Mouse (Mus musculus): ENCODE measurements around the gene Spata1. TPM values are rescaled to one million over a fixed set of nuclear protein-coding genes. Genes with fewer than 3 reads are reported as not detected.

The Spata1 gene
- polyA plus RNA-seq, 1 experiment from 2014 or later, result 5.6 TPM

DNA sequence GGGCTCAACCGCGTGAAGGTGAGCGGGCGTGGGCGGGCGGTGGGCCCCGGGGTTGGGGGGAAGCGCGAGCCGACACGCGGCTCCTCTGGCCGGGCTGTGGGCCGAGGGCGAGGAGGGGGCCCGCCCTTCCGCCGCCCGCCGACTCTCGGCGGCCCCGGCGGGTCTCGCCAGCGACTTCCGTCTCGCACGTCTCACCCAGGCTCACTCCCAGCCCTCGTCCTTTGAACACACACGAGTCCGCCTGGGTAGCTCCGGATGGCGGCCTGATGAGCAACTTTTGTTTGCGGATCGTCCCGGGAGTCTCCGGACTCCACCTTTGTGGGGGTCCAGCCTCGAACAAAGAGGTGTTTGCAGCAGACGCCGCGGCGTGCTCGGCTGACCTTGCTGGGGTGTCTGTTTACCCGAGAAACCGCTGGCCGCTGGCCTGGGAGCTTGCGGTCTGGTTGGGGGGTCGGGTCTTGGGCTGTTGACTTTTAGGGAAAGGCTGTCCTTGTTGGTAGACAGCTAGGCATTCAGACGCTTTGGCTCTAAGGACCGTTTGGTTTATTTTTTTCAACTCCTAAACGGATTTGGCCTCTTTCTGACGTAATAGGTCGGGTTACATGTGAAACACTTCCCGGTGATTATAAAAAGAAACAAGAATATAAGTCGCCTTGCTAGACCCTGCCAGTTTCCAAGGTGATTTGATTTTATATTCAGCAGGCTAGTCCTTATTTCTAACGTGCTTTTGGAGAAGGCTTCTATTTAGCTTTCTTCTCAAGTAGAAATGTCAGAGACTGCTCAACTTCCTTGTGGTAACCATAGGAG, 653 bp upstream of the Spata1 start:
- H3K27ac ChIP-seq (replicated peaks), result peak overlapping the region; percentile 80
- peaks cover 11% of the 10 kb centered on the region for H3K4me1 ChIP-seq
- peak overlapping the region; percentile 66 for H3K9ac ChIP-seq (replicated peaks)
- no peaks in the 10 kb centered on the region for H3K9me3 ChIP-seq (replicated peaks)
- peaks cover 11% of the 10 kb centered on the region for H3K36me3 ChIP-seq
- peak overlapping the region; percentile 67 for H3K4me3 ChIP-seq (replicated peaks)
- ATAC-seq (ENCODE audit: low FRiP score), result peak; percentile 80
- 1% methylated on average over 47 of the region's 57 CpGs for WGBS
- no peaks in the 10 kb centered on the region for H3K27me3 ChIP-seq (replicated peaks)
- H3K4me2 ChIP-seq, result peak overlapping the region; percentile 71

DNA sequence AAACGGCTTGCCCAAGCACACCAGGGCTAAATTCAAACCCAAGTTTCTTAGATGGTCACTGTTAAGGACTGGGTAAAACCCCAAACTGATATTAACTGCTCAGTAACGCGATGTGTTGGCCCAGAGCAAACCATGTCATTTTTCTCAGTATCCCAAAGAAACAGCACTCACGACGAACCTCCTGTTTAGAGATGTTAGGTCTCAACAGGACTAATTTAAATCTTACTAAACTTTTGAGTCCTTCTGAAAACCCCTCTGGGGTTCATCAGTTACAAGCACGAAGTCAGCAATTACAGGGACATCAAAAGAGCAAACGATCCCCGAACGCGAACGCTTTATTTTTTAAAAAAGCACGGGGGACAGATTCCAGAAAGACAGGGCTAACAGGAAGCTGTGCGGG, 564 bp downstream of the Spata1 start:
- H3K27ac ChIP-seq (replicated peaks), result peak overlapping the region; percentile 73
- WGBS, result 4% methylated on average over 13 of the region's 13 CpGs
- no peak for ATAC-seq (ENCODE audit: low FRiP score)

DNA sequence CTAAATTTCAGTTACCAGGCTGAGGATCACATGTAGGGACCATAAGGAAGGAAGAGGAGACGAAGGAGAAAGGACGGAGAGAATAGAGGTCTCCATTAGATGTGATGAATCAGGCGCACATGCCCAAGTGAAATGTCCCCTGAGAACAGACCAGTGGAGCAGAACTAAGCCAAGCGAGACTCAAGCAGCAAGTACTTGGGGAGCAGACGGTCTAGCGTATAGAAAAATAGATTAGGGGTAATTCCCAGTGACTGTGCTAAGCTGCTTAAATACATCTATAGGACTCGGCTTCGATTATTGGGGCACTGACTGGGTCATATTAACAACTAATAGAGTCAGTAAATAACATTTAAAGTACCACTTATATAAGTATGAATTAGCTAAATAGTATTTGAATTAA, 4.6 kb downstream of the Spata1 start:
- Histone ChIP-seq H3K4me3 (replicated peaks) (no peak overlapping the region), H3K4me2 (no peak overlapping the region), H3K9ac (replicated peaks) (no peak overlapping the region), H3K27ac (replicated peaks) (no peak overlapping the region), H3K4me1 (no peaks in the 10 kb centered on the region), H3K27me3 (replicated peaks) (no peaks in the 10 kb centered on the region), H3K9me3 (replicated peaks) (no peaks in the 10 kb centered on the region), H3K36me3 (no peaks in the 10 kb centered on the region)
- 63% methylated on average over 8 of the region's 8 CpGs for WGBS
- ATAC-seq (ENCODE audit: low FRiP score), result no peak

More for the DNA sequence above, 564 bp downstream of the Spata1 start:
- Histone ChIP-seq H3K27me3 (replicated peaks) (no peaks in the 10 kb centered on the region), H3K9me3 (replicated peaks) (no peaks in the 10 kb centered on the region), H3K4me1 (peaks cover 11% of the 10 kb centered on the region), H3K9ac (replicated peaks) (peak overlapping the region; percentile 66), H3K4me3 (replicated peaks) (peak overlapping the region; percentile 67), H3K4me2 (peak overlapping the region; percentile 71), H3K36me3 (peaks cover 7% of the 10 kb centered on the region)

DNA sequence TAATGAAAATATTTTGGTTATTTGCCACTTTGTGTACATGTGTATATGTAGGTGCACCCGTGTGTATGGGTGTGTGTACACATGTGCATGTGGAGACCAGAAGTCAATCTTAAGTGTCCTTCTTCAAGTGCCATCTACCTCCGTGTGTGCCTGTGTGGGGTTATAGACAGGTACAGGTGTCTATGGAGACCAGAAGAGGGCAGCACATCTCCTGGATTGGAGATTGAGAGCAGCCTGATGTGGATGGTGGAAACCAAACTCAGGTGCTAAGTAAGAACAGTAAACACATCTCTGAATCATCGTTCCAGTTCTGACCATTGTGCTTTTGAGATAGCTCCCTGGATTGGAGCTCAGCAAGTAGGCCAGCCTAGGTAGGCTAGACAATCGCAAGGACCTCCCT, 13.1 kb downstream of the Spata1 start:
- ATAC-seq (ENCODE audit: low FRiP score), result no peak
- Histone ChIP-seq H3K4me2 (no peak overlapping the region), H3K4me3 (replicated peaks) (no peak overlapping the region), H3K36me3 (no peaks in the 10 kb centered on the region), H3K4me1 (no peaks in the 10 kb centered on the region), H3K27me3 (replicated peaks) (no peaks in the 10 kb centered on the region), H3K9ac (replicated peaks) (no peak overlapping the region), H3K27ac (replicated peaks) (no peak overlapping the region), H3K9me3 (replicated peaks) (no peaks in the 10 kb centered on the region)
- 87% methylated on average over 4 of the region's 4 CpGs for WGBS

DNA sequence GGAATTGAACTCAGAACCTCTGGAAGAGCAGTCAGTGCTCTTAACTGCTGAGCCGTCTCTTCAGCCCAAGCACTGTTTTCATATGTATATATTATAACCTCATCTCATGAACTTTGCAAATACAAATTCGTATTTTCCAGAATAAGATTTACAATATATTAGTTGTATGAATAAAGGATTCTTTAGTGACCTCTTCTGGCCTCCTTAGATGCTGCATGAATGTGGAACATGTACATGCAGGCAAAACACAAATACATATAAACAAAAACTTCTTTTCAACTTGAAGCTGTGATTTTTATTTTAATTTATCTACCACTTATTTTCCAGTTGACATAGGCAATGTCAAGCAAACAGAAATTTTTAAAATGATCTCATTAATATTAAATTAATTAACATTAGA, 17.5 kb downstream of the Spata1 start:
- Histone ChIP-seq H3K4me1 (no peaks in the 10 kb centered on the region), H3K4me3 (replicated peaks) (no peak overlapping the region), H3K27me3 (replicated peaks) (no peaks in the 10 kb centered on the region), H3K4me2 (no peak overlapping the region), H3K36me3 (no peaks in the 10 kb centered on the region), H3K9ac (replicated peaks) (no peak overlapping the region), H3K27ac (replicated peaks) (no peak overlapping the region), H3K9me3 (replicated peaks) (no peaks in the 10 kb centered on the region)
- no peak for ATAC-seq (ENCODE audit: low FRiP score)
- 71% methylated on average over 2 of the region's 2 CpGs for WGBS

DNA sequence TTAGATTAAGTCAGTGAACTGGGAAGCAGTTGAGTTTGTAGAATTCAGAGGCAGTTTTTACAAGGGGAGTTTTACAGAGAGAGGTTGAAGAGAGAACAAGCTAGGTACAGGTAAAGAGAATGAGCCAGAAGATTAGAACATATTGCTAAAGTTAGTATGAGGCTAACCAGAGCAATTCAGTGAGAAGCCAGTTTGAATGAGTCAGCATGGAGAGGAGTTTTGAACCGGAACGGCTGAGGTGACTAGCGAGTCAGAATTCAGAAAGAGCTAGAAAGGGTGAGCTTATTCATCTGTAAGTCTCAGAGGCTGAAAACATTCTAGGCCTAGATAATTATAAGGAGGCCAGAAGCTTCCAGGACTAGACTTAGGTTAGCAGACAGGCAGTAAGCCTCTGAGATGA, 25.1 kb downstream of the Spata1 start:
- no peak for ATAC-seq (ENCODE audit: low FRiP score)
- H3K4me2 ChIP-seq, result no peak overlapping the region
- 91% methylated on average over 3 of the region's 3 CpGs for WGBS
- no peak overlapping the region for H3K9ac ChIP-seq (replicated peaks)
- no peak overlapping the region for H3K4me3 ChIP-seq (replicated peaks)
- H3K27me3 ChIP-seq (replicated peaks), result no peaks in the 10 kb centered on the region
- H3K36me3 ChIP-seq, result no peaks in the 10 kb centered on the region
- H3K4me1 ChIP-seq, result no peaks in the 10 kb centered on the region
- no peaks in the 10 kb centered on the region for H3K9me3 ChIP-seq (replicated peaks)
- no peak overlapping the region for H3K27ac ChIP-seq (replicated peaks)

DNA sequence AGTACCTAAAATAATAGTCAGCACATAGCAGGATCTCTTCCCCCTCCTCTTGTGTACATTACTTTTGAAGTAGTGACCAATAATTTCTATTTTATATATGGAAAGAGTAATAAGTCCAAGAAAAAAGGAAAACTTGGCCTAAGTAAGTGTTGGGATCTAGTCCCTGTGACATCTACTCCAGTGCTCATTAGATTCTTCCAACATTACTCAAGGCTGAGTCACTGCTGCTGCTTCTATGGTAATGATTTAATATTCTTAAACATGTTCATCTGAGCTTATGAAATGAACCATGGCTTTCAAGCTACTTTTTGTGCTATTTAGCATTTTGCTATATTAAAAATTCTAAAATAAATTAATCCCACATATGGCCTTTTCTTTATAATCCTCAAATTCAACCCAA, 25.8 kb downstream of the Spata1 start:
- ATAC-seq (ENCODE audit: low FRiP score), result no peak
- H3K4me2 ChIP-seq, result no peak overlapping the region
- H3K4me3 ChIP-seq (replicated peaks), result no peak overlapping the region
- H3K9ac ChIP-seq (replicated peaks), result no peak overlapping the region
- no peaks in the 10 kb centered on the region for H3K36me3 ChIP-seq
- H3K27ac ChIP-seq (replicated peaks), result no peak overlapping the region
- no peaks in the 10 kb centered on the region for H3K9me3 ChIP-seq (replicated peaks)
- no peaks in the 10 kb centered on the region for H3K27me3 ChIP-seq (replicated peaks)
- H3K4me1 ChIP-seq, result no peaks in the 10 kb centered on the region

DNA sequence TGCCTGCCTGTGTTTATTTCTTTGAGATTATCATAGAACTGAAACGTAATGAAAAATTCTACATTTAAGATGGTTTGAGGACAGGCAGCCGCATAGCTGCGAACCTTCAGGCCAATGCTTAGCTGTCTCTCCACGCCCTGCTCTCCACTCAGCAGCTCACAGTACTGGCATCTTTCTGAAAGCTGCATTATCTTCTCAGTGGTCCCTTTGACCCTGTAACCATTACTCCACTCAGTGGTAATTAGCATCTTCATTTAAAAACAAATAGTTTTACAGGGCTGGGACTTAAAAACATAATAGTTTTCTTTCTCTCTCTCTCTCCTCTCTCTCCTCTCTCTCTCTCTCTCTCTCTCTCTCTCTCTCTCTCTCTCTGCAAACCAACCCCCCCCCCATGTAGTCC, 26.9 kb downstream of the Spata1 start:
- no peaks in the 10 kb centered on the region for H3K27me3 ChIP-seq (replicated peaks)
- no peak overlapping the region for H3K4me2 ChIP-seq
- 63% methylated on average over 4 of the region's 4 CpGs for WGBS
- no peak for ATAC-seq (ENCODE audit: low FRiP score)
- H3K27ac ChIP-seq (replicated peaks), result no peak overlapping the region
- H3K9me3 ChIP-seq (replicated peaks), result no peaks in the 10 kb centered on the region
- no peaks in the 10 kb centered on the region for H3K4me1 ChIP-seq
- no peak overlapping the region for H3K9ac ChIP-seq (replicated peaks)
- no peaks in the 10 kb centered on the region for H3K36me3 ChIP-seq
- no peak overlapping the region for H3K4me3 ChIP-seq (replicated peaks)

DNA sequence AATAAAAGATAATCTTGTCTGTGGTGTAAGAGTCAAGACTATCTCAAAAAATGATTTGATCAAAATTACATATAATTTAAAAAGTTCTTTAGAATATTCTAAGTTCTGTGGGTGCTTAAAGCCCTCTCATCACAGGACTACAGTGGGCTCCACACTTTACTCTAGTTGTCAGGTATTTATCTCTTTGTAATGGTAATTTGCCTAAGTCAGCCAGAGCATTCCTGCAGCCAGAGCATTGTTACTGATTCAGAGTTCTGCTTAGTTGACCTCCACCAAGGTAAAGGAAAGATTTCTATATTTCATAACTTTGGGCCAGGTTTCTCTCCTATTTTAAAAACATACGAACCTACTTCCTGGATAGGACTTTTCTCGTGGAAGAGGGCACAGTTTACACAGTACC, 30.3 kb downstream of the Spata1 start:
- no peak overlapping the region for H3K4me3 ChIP-seq (replicated peaks)
- no peaks in the 10 kb centered on the region for H3K4me1 ChIP-seq
- no peak overlapping the region for H3K4me2 ChIP-seq
- H3K9ac ChIP-seq (replicated peaks), result no peak overlapping the region
- H3K36me3 ChIP-seq, result no peaks in the 10 kb centered on the region
- ATAC-seq (ENCODE audit: low FRiP score), result no peak
- WGBS, result 78% methylated on average over 2 of the region's 2 CpGs
- no peaks in the 10 kb centered on the region for H3K9me3 ChIP-seq (replicated peaks)
- no peaks in the 10 kb centered on the region for H3K27me3 ChIP-seq (replicated peaks)
- H3K27ac ChIP-seq (replicated peaks), result no peak overlapping the region

DNA sequence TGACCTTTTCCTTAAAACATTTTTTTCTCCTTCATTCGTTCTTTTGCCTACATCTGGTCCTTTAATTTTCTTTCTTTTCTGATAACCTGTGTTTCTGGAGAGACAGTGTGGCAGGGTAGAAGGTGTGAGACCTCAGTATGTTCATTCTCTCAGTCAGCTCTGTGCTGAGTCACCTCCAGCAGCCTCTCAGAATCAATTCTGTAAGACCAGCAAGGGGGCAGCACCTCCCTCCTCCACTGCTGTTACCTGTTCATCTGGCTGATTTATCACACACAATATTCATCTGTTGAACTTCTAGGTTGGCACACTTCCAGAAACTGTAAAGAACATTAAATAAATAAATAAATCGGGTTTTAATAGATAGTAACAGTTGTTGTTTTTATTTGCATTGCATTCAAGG, 36.6 kb downstream of the Spata1 start:
- Histone ChIP-seq H3K4me3 (replicated peaks) (no peak overlapping the region), H3K9ac (replicated peaks) (no peak overlapping the region), H3K36me3 (no peaks in the 10 kb centered on the region), H3K27me3 (replicated peaks) (no peaks in the 10 kb centered on the region), H3K9me3 (replicated peaks) (no peaks in the 10 kb centered on the region), H3K4me2 (no peak overlapping the region), H3K4me1 (no peaks in the 10 kb centered on the region), H3K27ac (replicated peaks) (no peak overlapping the region)
- no peak for ATAC-seq (ENCODE audit: low FRiP score)
- 57% methylated on average over 2 of the region's 2 CpGs for WGBS

DNA sequence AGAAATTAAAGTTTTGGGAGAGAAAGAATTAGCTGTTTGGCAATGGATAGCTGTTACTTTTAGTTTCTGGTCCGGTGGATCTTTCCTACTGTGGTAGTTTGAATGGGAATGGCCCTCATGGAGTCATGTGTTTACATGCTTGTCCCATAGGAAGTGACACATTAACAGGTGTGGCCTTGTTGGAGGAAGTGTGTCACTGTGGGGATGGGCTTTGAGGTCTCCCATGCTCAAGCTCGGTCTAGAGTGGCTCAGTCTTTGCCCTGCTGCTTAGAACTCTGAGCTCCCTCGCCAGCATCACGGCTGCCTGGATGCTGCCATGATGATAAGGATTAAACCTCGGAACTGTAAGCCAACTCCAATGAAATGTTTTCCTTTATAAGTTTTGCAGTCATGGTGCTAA, 48.2 kb downstream of the Spata1 start:
- H3K36me3 ChIP-seq, result no peaks in the 10 kb centered on the region
- no peaks in the 10 kb centered on the region; the same call in 1 of the 2 replicates for H3K27me3 ChIP-seq (replicated peaks)
- peak overlapping the region; percentile 74; the same call in 1 of the 2 replicates for H3K4me2 ChIP-seq
- H3K9ac ChIP-seq (replicated peaks), result no peak overlapping the region
- WGBS, result 81% methylated on average over 5 of the region's 5 CpGs
- H3K4me1 ChIP-seq, result peaks cover 21% of the 10 kb centered on the region
- H3K4me3 ChIP-seq (replicated peaks), result no peak overlapping the region
- ATAC-seq (ENCODE audit: low FRiP score), result no peak
- H3K27ac ChIP-seq (replicated peaks), result no peak overlapping the region
- no peaks in the 10 kb centered on the region for H3K9me3 ChIP-seq (replicated peaks)

DNA sequence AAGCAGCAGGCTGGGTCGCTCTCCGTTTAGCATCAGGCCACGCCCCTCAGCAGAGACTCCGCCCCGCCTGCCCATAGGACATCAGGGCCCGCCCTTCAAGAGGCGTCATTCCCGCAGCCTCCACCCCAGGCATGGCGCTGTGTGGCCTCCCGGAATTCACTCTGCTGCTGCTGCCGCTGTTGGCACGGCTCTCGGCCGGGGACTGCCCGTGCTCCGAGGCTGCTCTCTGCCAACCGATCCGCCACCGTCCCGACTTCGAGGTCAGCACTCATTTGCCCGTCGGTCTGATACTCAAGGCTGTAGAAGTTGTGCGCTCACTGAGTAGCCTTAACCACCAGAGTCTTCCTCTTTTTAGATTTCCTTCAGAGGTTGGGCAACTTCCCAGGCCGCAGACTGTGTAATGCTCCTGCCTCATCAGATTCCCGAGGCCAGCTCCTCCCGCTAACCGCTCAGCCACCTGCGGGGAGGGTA, 49.1 kb downstream of the Spata1 start:
- Histone ChIP-seq H3K36me3 (no peaks in the 10 kb centered on the region), H3K4me1 (peaks cover 21% of the 10 kb centered on the region), H3K9me3 (replicated peaks) (no peaks in the 10 kb centered on the region), H3K9ac (replicated peaks) (peak overlapping the region; percentile 66), H3K27me3 (replicated peaks) (no peaks in the 10 kb centered on the region; the same call in 1 of the 2 replicates), H3K4me3 (replicated peaks) (peak overlapping the region; percentile 57), H3K27ac (replicated peaks) (peak overlapping the region; percentile 80), H3K4me2 (peak overlapping the region; percentile 74)
- WGBS, result under 1% methylated on average over 29 of the region's 29 CpGs
- peak; percentile 98 for ATAC-seq (ENCODE audit: low FRiP score)
